Mouse (Mus musculus) erythroblast, embryonic 14.5 days (primary cell): ENCODE measurements around the gene Coa3.

ENCODE experiments used
- GATA1 ChIP-seq: IDR thresholded peaks from 2 replicates; pipeline ENCODE4 v1.6.1; 2012; ENCODE audit warnings: low read length, inconsistent platforms, mixed read lengths
- TAL1 ChIP-seq: IDR thresholded peaks from 3 replicates; pipeline ENCODE4 v1.6.1; 2012; ENCODE audit warnings: low read length, inconsistent platforms, mixed read lengths

DNA sequence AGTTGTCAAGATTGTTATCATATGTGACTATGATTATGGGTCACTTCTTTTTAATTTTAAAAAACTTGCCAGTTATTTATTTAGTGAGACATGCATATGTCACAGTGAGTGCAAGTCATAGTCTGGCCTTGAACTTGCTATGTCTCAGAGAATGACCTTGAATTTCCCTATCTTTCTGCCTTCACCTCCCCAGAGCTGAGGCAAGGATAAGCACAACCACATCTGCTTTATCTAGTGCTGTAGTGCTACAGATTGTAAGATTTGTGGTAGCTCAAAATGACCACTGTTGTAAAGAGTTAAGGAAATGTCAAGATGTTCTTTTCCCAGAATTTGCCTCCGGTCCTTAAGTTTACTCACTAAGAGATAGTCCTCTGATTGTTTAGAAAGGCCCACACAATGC lies 45.7 kb downstream of the Coa3 start:
- TF ChIP-seq GATA1 (no peak), TAL1 (no peak)
